Mouse (Mus musculus): ENCODE measurements around the gene Gpr68.

- TF ChIP-seq CTCF (conservative IDR thresholded peaks at IDR 0.05; ENCODE audit: low read length): peak; percentile 72
- no peak for TF ChIP-seq NANOG (IDR thresholded peaks at IDR 0.05; ENCODE audit: borderline replicate concordance, low read length)
- TF ChIP-seq POU5F1 (IDR thresholded peaks at IDR 0.05; ENCODE audit: borderline replicate concordance, low read length): no peak
Observed at GRCm38 (mm10) chr12:100845829-100846228, 62.2 kb downstream of the Gpr68 start.

Measured in E14TG2a.4 (cell line).